Mouse (Mus musculus): ENCODE results near the gene Rnf212.

The Rnf212 gene

DNA sequence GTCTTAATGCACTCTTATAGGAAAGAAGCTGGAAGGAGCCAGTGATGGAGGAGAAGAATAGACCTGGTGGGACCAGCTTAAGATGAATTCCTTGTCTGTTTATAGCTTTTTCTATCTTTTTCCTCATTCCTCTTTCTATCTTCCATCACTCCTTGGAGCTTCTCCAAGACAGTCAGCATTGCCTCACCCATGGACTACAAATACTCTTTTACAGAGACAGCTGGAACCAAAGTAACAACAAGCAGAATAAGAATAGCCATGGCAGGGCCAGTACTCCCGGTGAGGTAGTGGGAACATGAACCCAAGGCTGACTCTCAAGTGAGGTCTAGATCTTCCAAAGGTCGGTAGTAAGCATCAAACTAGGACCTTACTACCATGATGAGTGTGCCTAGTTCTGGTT lies 61.7 kb downstream of the Rnf212 start:
- no peak for DNase-seq (ENCODE audit: low spot score in 2 of 2)

DNA sequence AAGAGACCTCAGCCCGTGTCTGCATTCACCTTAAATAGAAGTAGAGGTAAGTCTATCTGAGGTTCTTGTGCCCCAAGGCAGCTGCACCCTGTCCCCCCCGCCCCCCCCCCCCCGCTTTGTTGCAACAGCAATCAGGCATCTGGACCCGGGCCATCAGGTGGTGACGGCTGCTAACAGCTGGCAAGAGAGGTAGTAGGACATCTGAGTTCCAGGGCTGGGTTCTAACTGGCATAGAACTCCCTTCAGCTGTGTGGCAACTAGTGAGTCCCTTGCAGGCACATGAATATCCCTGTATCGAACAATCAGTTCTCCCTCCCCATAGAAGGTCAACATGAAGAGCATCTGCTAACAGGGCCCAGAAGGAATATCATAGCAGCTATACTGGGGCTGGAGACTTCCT lies 62.8 kb downstream of the Rnf212 start:
- DNase-seq (ENCODE audit: low spot score in 2 of 2) = no peak

DNA sequence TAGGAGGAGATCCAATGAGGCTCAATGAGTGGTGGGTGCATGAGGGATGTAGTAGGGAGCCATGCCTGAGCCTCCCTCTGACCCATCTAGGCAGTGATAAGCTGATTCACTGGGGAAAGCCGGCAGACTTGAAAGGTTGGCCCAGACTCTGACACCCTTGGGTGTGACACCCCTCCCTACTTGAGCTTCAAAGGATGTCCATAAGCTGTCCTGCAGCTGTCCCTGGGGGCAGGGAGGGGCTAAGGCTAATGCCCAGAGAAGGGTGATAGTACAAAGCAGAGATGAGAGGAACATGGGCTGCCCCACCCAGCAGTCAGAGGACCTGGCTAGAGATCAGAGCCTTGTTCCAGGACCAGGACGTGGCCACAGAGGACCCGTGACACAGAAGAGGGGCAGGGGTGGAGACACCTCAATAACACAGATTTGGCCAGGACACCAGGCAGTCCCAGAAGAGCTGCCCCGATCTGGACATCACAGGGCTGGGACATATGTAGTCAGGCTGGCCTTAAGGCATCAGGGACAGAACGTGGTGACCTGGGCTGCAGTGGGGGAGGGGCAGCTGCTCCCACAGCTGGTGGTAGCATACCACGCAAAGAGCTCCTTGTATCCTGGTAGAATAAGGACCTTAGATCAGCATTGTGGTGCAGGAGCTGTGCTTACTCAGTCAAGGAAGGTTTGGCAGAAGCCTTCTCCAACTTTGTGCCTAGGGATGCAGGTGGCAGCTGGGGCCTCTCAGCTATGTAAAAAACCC lies 65.6 kb downstream of the Rnf212 start:
- no peak for DNase-seq (ENCODE audit: low spot score in 2 of 2)

DNA sequence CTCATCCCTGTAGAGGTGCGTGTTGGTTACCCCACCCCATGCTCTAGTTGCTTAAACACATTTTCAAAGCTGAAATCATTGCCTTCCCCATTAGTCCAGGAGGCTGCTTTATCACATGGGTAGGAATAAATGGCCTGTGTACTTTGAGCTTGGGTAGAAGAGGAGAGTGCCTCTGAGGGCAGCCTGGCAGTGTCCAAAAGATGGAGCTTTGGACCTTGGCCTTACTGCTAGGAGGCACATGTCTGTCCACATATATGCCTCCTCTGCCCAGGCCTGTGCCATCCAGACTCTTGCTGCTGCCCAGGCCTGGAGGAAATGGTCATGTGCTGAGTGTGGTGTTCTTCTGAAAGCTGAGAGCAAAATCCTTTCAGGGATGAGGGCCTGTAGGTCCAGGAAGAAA lies 66.4 kb downstream of the Rnf212 start:
- no peak for DNase-seq (ENCODE audit: low spot score in 2 of 2)

DNA sequence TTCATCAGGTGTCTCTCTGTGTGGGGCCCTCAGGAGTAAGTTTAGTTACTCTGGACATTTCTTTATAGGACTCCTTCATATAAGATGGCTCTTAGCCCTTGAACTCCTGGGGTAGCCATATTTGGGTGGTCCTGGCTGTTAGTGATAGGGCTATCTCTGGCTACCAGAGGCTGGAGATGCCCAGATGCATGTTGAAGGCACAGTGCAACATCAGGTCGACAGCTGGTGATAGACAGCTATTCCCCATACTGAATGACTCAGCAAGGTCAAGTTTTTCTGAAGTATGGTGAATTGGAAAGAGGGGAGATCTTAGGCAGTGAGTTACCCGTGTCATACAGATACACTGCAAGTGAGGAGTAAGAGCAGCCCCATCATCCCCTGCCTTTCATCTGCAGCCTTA lies 67.0 kb downstream of the Rnf212 start:
- no peak for DNase-seq (ENCODE audit: low spot score in 2 of 2)

DNA sequence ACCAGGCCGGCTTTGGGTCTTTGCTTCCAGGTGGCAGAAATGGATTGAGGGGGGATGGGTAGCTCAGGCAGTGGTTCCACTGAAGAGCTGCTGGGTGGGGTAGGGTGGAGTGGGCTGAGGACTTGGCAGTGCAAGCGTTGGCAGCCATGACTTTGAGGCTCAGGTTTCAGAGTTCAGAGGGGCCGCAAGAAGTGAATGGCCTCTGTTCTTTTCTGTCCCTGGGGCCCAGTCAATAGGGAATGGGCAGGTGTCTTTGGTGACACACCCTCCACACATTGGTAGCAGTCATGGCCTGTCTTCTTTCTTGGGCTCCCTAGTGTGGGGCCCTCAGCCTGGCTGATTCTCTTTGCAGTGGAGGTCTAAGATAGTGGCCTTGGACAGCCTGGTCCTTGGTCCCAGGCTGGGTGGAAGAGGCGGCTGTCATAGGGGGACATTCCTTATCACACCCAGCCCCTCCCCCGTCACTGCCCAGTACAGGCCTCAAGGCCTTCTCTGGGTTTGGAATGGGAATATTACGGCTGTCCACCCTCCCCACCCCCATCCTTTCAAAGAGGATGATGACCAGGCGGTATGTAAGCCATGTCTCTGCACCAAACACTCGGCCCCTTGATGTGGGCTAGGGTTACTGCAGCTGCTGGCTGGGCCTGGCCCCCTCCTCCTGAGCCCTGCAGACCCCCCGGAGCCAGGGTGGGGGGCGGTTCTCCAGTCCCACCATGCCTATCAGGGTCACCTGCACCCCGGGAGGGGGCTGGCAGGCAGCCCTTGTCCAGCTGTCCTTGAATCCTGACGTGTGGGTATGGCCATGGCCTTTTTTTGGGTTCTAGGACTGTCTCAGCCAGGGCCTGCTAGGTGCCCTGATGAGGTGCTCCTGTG lies 70.8 kb downstream of the Rnf212 start:
- DNase-seq (ENCODE audit: low spot score in 2 of 2) = no peak

DNA sequence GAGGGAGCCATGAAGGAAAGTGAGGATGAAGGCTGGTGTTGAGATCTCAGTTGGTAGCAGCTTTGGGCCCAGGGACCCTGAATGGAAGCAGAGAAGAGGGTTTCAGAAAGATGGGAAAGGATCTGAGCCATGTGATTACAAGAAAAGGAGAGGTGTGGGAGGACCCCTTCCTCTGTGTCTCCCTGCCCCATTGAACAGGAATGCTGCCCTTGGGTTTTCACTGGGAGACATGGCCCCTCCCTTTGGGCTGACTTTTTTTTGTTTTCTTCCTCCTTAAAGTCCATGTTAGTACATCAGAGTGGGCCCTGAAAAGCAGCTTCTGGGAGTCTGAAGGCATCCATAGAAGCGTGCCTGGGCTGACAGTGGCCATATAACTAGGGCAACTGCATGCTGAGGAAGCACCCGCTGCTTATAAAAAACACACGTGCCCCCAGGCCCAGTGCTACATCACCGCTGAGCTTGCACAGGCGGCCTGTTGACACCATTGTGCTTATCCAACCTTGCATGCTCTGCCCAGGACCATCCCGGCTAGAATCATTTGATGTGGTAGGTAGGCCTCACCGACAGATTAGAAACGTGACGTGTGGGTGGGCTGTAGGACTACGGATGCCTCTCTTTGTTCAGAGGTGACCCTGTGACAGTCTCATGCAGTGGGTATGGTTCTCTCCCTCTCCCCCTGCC lies 73.3 kb downstream of the Rnf212 start:
- no peak for DNase-seq (ENCODE audit: low spot score in 2 of 2)

DNA sequence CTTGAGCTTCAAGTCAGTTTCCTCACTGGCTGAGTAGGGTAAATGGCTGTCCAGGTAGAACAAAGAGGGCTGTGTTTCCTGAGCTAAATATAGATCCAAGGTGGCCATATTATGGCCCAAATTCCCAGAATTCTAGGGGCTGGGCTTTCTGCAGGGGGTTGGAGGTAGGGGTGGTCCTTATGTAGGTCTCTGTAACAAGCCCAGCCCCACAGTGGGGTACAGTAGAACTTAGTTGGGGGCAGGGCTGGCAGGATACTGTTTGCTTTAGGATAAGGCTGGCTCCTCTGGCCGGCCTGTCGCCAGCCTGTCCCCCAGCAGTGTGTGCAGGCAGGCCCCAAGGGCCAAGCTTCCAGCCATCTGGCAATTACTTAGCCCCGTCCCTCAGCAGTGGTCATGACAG lies 74.4 kb downstream of the Rnf212 start:
- DNase-seq (ENCODE audit: low spot score in 2 of 2) = no peak

DNA sequence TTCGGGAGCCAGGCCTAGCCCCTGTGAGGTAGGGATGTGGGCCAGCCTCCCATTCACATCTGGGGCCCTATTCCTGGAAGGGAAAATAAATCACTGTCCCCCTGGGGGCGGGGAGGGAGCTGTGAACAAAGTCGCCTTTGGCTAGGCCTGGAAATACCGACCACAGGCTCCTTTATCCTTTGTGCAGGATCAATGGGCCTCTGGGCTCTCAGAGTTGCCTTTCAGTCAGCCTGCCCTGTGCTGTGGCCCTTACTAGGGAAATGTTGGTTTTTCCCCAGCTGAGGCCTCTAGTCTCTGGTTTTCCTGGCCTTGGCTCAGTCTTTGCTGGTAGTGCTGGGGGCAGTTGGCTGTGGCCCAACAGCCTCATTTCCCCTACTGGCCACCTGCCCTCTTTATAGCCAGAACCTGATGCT lies 77.4 kb downstream of the Rnf212 start:
- peak; percentile 60 to 65 for DNase-seq (ENCODE audit: low spot score in 2 of 2)

DNA sequence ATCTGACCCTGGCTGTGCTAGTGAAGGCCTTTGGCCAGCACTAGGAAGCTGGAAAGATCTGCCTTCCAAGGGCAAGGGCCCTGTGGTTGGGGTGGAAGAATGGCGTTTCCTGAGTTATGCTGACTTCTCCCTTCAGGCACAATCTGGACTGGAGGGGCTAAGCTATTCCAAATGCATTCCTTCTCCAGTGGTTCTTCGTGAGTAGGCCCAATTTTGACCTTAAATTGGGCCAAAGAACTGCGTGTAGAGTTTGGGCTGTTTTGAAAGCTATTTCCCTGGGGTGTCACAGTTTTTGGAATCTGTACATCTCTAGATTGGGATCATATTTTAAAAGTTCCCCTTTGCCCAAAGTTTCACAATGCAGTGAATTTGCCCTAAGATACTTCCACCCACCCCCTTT lies 78.2 kb downstream of the Rnf212 start:
- no peak for DNase-seq (ENCODE audit: low spot score in 2 of 2)

DNA sequence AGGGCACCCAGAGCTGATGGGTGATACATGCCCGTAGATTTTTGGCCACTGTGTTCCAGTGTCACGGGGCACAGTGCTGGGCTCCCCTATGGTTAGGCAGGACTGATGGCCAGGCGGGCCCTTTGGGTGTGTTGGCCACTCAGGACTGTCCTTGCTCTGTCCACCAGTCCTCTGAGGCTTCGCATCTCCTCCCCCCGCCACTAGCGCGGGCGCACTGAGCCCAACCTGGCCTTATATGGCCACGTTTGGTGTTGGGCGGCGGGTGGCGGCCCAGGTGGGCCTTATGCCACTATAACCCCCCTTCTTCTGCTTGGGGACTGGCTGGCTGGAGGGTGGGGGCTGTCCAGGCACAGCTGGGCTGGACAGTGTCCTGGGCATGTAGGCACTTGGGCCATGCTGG lies 78.9 kb downstream of the Rnf212 start:
- no peak for DNase-seq (ENCODE audit: low spot score in 2 of 2)

DNA sequence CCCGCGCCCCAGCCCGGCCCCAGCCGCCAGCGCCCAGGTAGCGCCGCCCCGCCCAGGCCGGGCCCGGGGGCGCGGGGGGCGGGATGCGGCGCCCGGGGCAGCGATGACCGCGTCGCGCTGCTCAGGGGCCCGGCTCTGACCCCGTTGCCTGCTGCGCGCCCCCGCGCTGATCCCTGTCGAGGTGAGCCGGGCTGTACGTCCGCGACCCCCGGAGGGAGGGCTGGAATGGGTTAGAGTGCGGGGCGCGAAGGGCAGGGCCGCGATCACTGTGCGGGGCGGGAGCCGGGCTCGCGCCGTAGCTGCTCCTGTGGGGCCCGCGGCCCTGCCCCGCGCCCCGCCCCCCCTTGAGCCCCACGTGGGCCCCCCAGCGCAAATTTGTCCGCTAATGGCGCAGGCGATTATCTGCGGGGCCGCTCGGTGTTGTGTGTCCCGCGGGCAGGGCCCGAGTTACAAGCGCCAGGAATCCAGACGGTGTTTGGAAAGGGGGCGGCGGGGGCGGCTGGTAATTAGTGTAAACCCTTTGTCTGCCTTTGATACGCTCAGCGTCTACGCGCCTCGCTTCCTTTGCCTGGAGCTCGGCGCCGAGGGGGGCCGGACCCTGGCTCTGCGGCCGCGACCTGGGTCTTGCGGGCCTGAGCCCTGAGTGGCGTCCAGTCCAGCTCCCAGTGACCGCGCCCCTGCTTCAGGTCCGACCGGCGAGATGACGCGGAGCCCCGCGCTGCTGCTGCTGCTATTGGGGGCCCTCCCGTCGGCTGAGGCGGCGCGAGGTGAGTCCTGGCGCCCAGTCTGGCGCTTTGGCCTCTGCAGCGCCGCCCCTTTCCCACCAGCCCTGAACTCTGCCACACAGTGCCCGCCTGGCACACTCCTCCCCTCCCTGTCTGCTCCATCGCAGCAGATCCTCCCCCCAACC lies 80.2 kb downstream of the Rnf212 start:
- no peak for DNase-seq (ENCODE audit: low spot score in 2 of 2)

DNA sequence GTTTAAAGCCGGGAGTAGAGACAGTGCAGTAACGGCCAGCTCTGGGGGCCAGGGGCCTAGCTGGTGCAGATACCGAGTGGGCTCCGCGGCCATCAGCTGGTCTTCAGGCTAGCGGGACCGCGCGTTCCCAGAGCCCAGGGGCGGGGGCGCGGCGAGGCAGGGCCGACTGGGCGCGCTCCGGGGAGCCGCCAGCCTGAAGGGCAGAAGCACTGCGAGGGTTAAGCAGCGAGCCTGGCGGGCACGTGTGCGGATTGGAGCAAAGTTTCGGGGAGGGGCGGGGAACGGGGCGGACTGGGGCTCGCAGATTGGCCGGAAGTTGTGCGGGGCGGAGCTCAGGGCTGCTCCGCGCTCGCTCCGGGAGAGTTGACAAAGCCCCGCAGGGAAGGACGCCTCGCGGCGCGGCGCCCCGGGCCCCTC lies 80.9 kb downstream of the Rnf212 start:
- peak; percentile 55 to 59 for DNase-seq (ENCODE audit: low spot score in 2 of 2)

DNA sequence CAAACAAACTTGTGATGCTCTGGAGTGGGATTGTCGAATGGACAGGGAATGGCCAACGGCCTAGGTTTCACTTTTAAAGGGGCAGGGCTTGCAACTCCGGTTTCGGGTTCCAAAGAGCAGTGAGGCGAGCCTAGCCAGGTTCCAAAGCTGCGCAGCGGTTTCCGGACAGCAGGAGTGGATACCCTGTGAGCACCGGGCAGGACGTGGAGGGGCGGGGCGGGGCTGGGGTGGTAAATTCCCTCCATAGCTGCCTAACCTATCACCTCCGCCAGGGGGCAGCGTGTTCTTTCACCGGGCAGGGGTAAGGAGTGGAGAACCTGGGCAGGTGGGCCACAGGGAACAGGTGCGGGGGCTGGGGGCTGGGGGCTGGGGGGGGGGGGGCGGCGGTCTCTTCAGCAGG lies 82.5 kb downstream of the Rnf212 start, which contains the start of gene Fgfrl1:
Gene Fgfrl1 (plus strand): TSS at position 112 of the 400 bp plus-strand sequence.
- DNase-seq (ENCODE audit: low spot score in 2 of 2) = no peak

DNA sequence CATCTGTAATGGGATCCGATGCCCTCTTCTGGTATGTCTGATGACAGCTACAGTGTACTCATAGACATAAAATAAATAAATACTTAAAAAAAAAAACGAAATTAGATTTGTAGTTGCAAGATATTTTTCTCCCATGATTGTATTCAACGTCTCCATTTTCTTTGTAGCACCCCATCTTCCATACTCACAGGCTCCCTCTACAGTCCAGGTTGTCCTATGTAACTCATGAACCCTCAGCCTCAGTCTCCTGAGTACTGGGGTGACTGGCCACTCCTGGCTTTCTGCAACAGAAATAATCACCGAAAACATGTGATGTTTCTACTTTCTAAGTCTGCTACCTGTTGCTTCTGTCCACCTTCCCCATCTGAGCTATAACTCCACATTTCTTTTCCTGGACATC lies 83.6 kb downstream of the Rnf212 start:
- no peak for DNase-seq (ENCODE audit: low spot score in 2 of 2)

DNA sequence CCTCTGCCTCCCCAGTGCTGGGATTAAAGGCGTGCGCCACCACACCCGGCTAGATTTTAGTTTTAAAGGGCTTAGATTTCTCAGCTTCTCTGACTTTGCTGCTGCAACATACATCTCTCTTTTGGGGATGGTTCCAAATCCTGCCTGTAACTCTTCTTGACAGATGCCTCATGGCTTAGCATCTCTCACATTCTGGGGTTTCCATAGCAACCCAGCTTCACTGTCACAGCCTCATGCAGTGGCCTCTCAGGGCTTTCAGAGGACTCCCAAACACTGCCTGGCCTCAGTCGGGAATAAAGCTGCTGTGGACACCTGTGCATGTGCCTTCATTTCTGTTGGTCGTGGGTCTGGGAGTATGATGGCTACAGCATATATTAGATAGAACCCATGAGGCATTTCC lies 85.7 kb downstream of the Rnf212 start:
- DNase-seq (ENCODE audit: low spot score in 2 of 2) = no peak

DNA sequence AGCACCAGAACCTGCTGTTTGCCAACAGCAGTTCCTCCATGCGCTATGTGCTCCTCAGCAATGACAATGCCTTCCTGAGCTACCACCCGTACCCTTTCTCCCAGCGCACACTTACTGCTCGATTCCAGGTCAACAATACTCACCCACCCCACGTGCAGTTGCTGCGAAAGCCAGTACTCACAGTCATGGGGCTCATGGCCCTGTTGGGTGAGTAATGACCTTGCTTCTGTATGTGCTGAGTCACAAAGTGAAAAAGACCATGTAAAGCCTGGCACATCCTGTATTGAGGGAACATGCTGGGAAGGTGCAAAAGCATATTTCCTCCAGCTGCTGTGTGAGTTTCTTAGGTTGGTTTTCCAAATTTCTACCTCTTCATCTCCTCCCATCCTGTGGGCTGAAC lies 93.9 kb downstream of the Rnf212 start:
- DNase-seq (ENCODE audit: low spot score in 2 of 2) = no peak

DNA sequence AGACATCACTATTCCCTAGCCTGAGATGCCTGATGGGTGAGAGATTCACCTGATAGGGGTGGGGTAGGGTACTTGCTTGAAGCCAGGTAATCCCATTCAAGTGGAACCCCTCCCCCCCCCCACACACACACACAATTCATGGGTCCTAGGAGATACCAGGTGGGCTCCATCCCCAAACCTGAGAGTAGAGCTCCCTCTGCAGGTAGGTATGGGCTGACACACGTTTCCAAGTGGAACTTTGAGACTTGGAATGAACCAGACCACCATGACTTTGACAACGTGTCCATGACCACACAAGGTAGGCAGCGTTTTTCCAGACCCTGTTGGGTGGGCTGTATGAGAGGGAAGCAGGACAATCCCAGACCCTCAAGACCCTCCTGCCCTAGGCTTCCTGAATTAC lies 94.9 kb downstream of the Rnf212 start:
- DNase-seq (ENCODE audit: low spot score in 2 of 2) = no peak

All from frontal cortex, postnatal 36 days (tissue).